In genomic region chr19:11537336-11537735, GRCm38 (mm10) we compare ENCODE assay signal across 12 mouse cellular contexts. TPM values are rescaled to one million over a fixed set of nuclear protein-coding genes. Genes with fewer than 3 reads are reported as not detected.
A peak's percentile ranks its signal among the peaks of the same experiment; 100 is the strongest.
DNase-seq lines count a peak whose midpoint lies in the region; ATAC-seq and TF ChIP-seq lines count a peak whose summit lies in the region.
"Had no signal": no experiment of that assay in that cellular context is flagged by ENCODE, and none has a peak within 500 bp of the region (broad histone marks: within the 10 kb centered on the region; RNA-seq: fewer than 3 reads in every experiment).

No protein-coding gene starts in this region.

- no peak overlapping the region for H3K4me3 ChIP-seq in hindbrain, embryonic 10.5 days
- H3K4me3 ChIP-seq in hindbrain, embryonic 13.5 days = no peak overlapping the region
- H3K4me3 ChIP-seq in CH12.LX (replicated peaks in 1 of 3; ENCODE audit: low read depth in 2 of 3, low read length in 2 of 3, poor library complexity in 1 of 3) = no peak overlapping the region
- H3K4me3 ChIP-seq: left cerebral cortex, adult 2 months had no signal

- 22% methylated on average over 2 of the region's 2 CpGs for WGBS in hindbrain, embryonic 10.5 days
- WGBS in hindbrain, embryonic 13.5 days = 46% methylated on average over 2 of the region's 2 CpGs

- TF ChIP-seq POLR2A in CH12.LX (IDR thresholded peaks at IDR 0.05; ENCODE audit: low read depth, low read length) = no peak

- no peak for ATAC-seq in hindbrain, embryonic 13.5 days (ENCODE audit: low FRiP score)

- TF ChIP-seq CTCF in CH12.LX (conservative IDR thresholded peaks at IDR 0.05 in 1 of 2, IDR thresholded peaks at IDR 0.05 in 1 of 2; ENCODE audit: low read depth in 2 of 2, low read length in 2 of 2) = no peak

- dilution Hi-C loops in CH12.LX (cut with MboI; ENCODE audit: extremely low pct_ligation_motif_present, extremely low pct_unique_long_range_greater_than_20kb, low sequenced_read_pairs) = no loop called here

- no peaks in the 10 kb centered on the region for H3K79me2 ChIP-seq in CH12.LX (replicated peaks; ENCODE audit: control insufficient read depth, extremely low read depth, insufficient read depth, poor library complexity, severe bottlenecking)

- TF ChIP-seq RAD21 in CH12.LX (IDR thresholded peaks at IDR 0.05; ENCODE audit: low read depth, low read length) = no peak

- H3K27ac ChIP-seq in hindbrain, embryonic 10.5 days = peak overlapping the region; percentile 2; the same call in 1 of the 2 replicates
- H3K27ac ChIP-seq in hindbrain, embryonic 13.5 days = no peak overlapping the region
- no peak overlapping the region for H3K27ac ChIP-seq in CH12.LX (ENCODE audit: insufficient read depth, low read depth)
- H3K27ac ChIP-seq: left cerebral cortex, adult 2 months; macrophage had no signal

- intact Hi-C loops in left cerebral cortex, postnatal 25 days (cut with DNase I) = no loop called here

- H3K4me1 ChIP-seq in hindbrain, embryonic 10.5 days (replicated peaks) = peaks cover 8% of the 10 kb centered on the region
- H3K4me1 ChIP-seq in hindbrain, embryonic 13.5 days (replicated peaks) = no peaks in the 10 kb centered on the region
- peaks cover 3 to 20% of the 10 kb centered on the region in 2 experiments for H3K4me1 ChIP-seq in CH12.LX (ENCODE audit: control insufficient read depth in 1 of 2, insufficient read depth in 2 of 2)

- H3K9me3 ChIP-seq in hindbrain, embryonic 10.5 days = no peaks in the 10 kb centered on the region
- no peaks in the 10 kb centered on the region for H3K9me3 ChIP-seq in hindbrain, embryonic 13.5 days
- H3K9me3 ChIP-seq in CH12.LX (replicated peaks; ENCODE audit: low read length) = no peaks in the 10 kb centered on the region

- H3K27me3 ChIP-seq in hindbrain, embryonic 10.5 days (ENCODE audit: insufficient read depth, poor library complexity, severe bottlenecking) = no peaks in the 10 kb centered on the region
- no peaks in the 10 kb centered on the region for H3K27me3 ChIP-seq in hindbrain, embryonic 13.5 days
- no peaks in the 10 kb centered on the region for H3K27me3 ChIP-seq in CH12.LX (replicated peaks)

- TF ChIP-seq EP300 in CH12.LX (IDR thresholded peaks at IDR 0.05; ENCODE audit: low read length) = no peak

- in situ Hi-C loops in CH12.LX (cut with MboI; ENCODE audit: low pct_ligation_motif_present, low pct_unique_long_range_greater_than_20kb, low sequenced_read_pairs) = no loop called here

- H3K4me2 ChIP-seq in hindbrain, embryonic 13.5 days = no peak overlapping the region
- H3K4me2 ChIP-seq in CH12.LX (ENCODE audit: insufficient read depth, low read depth, poor library complexity, severe bottlenecking) = no peak overlapping the region

- no peak overlapping the region for H3K9ac ChIP-seq in hindbrain, embryonic 13.5 days
- no peak overlapping the region for H3K9ac ChIP-seq in CH12.LX (ENCODE audit: insufficient read depth, low read depth)

- DNase-seq in hindbrain, embryonic 10.5 days (ENCODE audit: low spot score) = peak; percentile 30
- DNase-seq in CH12.LX (ENCODE audit: extremely low read depth) (no peak), adipocyte (ENCODE audit: low spot score) (no peak)
- DNase-seq in embryo, embryonic 10.5 days (ENCODE audit: low spot score) = peak; percentile 50
- peak; percentile 31 for DNase-seq in heart, postnatal 4 days
- no peak for DNase-seq in left cerebral cortex, postnatal 25 days (ENCODE audit: low spot score in 2 of 2)
- DNase-seq in adrenal gland, postnatal 25 days = no peak

- no peaks in the 10 kb centered on the region for H3K36me3 ChIP-seq in hindbrain, embryonic 10.5 days
- H3K36me3 ChIP-seq in hindbrain, embryonic 13.5 days = no peaks in the 10 kb centered on the region
- H3K36me3 ChIP-seq in CH12.LX (replicated peaks in 1 of 2; ENCODE audit: control insufficient read depth in 1 of 2, insufficient read depth in 1 of 2, low read length in 1 of 2) = no peaks in the 10 kb centered on the region

TF ChIP-seq in CH12.LX, 34 proteins besides CTCF, POLR2A, EP300 and RAD21:
- TF ChIP-seq CHD2 (IDR thresholded peaks at IDR 0.05; ENCODE audit: low read length) (peak; percentile 58; the same call in 1 of the 2 replicates), UBTF (IDR thresholded peaks at IDR 0.05; ENCODE audit: low read depth, low read length) (no peak)

RNA-seq across cellular contexts. Expression of gene Ms4a4d, which starts 0.7 kb away (rescaled TPM):
- 0.39 and 0.72 TPM in 2 replicates for polyA plus RNA-seq in hindbrain, embryonic 10.5 days (2016; fragmentation: Nextera tagmentation; extraction: Ambion mirVana)
- not detected in 2 replicates for polyA plus RNA-seq in hindbrain, embryonic 13.5 days (2015; fragmentation: Nextera tagmentation; extraction: Ambion mirVana)
- total RNA-seq in CH12.LX (2012; rRNA removed) (not detected in 2 replicates), CH12.LX (2014; rRNA removed) (not detected in 2 replicates)
- not detected in 2 replicates for polyA plus RNA-seq in CH12.LX (2012; ENCODE audit: insufficient read length, low read depth)
- total RNA-seq in heart, postnatal 4 days (2021) = under 1 TPM; 0.56 to 0.60 TPM
- not detected for total RNA-seq in left cerebral cortex, postnatal 25 days (2021)
- total RNA-seq in adrenal gland, postnatal 25 days (2021) = 0.61 and 1.0 TPM in 2 replicates
- total RNA-seq: left cerebral cortex, adult 2 months had no signal
- polyA plus RNA-seq: cortical plate, adult 2 months; macrophage had no signal

RNA-seq across cellular contexts. Expression of gene Ms4a6b, which starts 21.0 kb away (rescaled TPM):
- polyA plus RNA-seq in hindbrain, embryonic 10.5 days (2016; fragmentation: Nextera tagmentation; extraction: Ambion mirVana) = 2.5 and 3.5 TPM in 2 replicates
- polyA plus RNA-seq in hindbrain, embryonic 13.5 days (2015; fragmentation: Nextera tagmentation; extraction: Ambion mirVana) = 2.2 and 3.6 TPM in 2 replicates
- total RNA-seq in CH12.LX (2012; rRNA removed) (0.55 and 0.76 TPM in 2 replicates), CH12.LX (2014; rRNA removed) (1.9 and 2.6 TPM in 2 replicates)
- 0.93 and 1.6 TPM in 2 replicates for polyA plus RNA-seq in CH12.LX (2012; ENCODE audit: insufficient read length, low read depth)
- 1 to 10 TPM; 2.5 to 3.1 TPM for total RNA-seq in heart, postnatal 4 days (2021)
- total RNA-seq in left cerebral cortex, postnatal 25 days (2021) = 1 to 10 TPM in 1 of 2 experiments, under 1 TPM in 1; 0.96 to 2.0 TPM
- 2.4 and 5.6 TPM in 2 replicates for total RNA-seq in adrenal gland, postnatal 25 days (2021)

RNA-seq across cellular contexts. Expression of gene Gm8369, which starts 51.6 kb away (rescaled TPM):
- not detected in 2 replicates for polyA plus RNA-seq in hindbrain, embryonic 10.5 days (2016; fragmentation: Nextera tagmentation; extraction: Ambion mirVana)
- not detected in 2 replicates for polyA plus RNA-seq in hindbrain, embryonic 13.5 days (2015; fragmentation: Nextera tagmentation; extraction: Ambion mirVana)
- total RNA-seq in CH12.LX (2012; rRNA removed) (1.7 and 2.0 TPM in 2 replicates), CH12.LX (2014; rRNA removed) (4.3 and 5.2 TPM in 2 replicates)
- 0.68 and 1.2 TPM in 2 replicates for polyA plus RNA-seq in CH12.LX (2012; ENCODE audit: insufficient read length, low read depth)
- total RNA-seq in heart, postnatal 4 days (2021) = not detected
- under 1 TPM; 0.30 to 0.39 TPM for total RNA-seq in left cerebral cortex, postnatal 25 days (2021)
- total RNA-seq in adrenal gland, postnatal 25 days (2021) = 0.33 and 0.76 TPM in 2 replicates
- polyA plus RNA-seq: intestine, embryonic 14.5 days had no signal

Comparison
In these comparisons a context has a peak if more than half of its experiments do, and no peak if none do; other contexts are left out.
1. DNase-seq: peak in hindbrain, embryonic 10.5 days (single experiment), embryo, embryonic 10.5 days (single experiment) and heart, postnatal 4 days (single experiment); none in CH12.LX (single experiment), adipocyte (single experiment), left cerebral cortex, postnatal 25 days (0 of 2) and adrenal gland, postnatal 25 days (single experiment).